Mouse (Mus musculus) stomach, postnatal 0 days (tissue): ENCODE data around the gene Msi2.

Experiments used
- CTCF ChIP-seq: IDR thresholded peaks from 2 replicates; pipeline ENCODE4 v1.5.1; 2016; ENCODE audit warnings: antibody characterized with exemption, low read depth, mild to moderate bottlenecking, moderate library complexity
- EP300 ChIP-seq: optimal IDR thresholded peaks from 2 replicates; pipeline ENCODE3; 2016; ENCODE audit warnings: antibody characterized with exemption

GRCm38 (mm10) chr11:88617380-88617779, 100.9 kb downstream of the Msi2 start:
- TF ChIP-seq CTCF: no peak
- TF ChIP-seq EP300: no peak
